Mouse (Mus musculus) fibroblast of lung, adult 2 months (primary cell): ENCODE data around the gene Uaca.
"Not testable (repeated sequence)": the region's sequence is repeated elsewhere in the genome, so short reads cannot be mapped to it uniquely, and the experiment has no call there.

Experiments
- DNase-seq: peaks from one replicate; pipeline ENCODE4 v3.0.0-alpha.2; 2011; ENCODE audit warnings: low read depth

Gene Uaca

DNA sequence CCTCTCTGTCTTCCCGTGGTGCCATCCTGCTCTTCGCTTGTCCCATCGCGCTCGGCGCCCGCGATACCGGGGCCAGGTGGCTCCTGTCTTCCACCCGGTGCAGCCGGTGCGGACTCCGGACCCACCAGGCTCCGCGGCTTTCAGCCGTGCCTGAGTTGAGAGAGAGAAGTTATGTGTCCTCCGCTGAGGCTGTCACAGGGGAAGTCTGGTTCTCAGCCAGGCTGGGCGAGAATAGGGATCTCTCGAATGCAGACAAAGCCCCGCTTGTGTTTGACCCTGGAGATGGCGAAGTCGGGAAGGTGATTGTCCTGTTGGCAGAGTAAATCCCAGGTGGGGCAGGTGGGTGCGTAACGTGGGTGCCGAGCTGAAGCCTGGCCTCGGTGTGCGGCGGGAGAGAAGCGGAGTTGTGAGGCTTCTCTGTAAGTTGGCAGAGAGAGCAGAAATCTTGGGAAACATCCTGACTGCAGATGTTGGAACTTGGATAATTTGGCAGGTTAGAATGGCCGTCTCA, 554 bp downstream of the Uaca start:
- no peak for DNase-seq

DNA sequence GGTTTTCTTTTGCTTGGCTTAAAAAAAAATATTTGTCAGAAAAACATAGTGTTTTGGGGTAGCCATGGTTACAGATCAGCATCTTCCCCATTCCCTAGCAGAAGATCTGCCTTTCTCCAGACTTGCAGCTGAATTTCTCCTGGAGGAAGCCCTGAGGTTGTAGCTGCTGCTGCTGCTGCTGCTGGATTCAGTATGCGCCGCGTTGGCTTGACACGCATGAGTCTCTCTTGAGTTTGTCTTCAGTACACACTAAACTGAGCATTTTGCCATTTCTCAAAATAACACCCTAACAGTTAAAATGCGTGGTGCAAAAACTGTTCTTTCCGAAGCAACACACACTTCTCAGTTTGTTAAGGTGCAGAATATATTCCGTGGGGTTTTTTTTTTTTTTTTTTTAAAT, 1.7 kb downstream of the Uaca start:
- DNase-seq: no peak

- DNase-seq: no peak
These were observed 2.8 kb downstream of the Uaca start for GRCm38 (mm10) chr9:60797126-60797525.

- DNase-seq: no peak
These were observed 4.7 kb downstream of the Uaca start for GRCm38 (mm10) chr9:60799061-60799460.

DNA sequence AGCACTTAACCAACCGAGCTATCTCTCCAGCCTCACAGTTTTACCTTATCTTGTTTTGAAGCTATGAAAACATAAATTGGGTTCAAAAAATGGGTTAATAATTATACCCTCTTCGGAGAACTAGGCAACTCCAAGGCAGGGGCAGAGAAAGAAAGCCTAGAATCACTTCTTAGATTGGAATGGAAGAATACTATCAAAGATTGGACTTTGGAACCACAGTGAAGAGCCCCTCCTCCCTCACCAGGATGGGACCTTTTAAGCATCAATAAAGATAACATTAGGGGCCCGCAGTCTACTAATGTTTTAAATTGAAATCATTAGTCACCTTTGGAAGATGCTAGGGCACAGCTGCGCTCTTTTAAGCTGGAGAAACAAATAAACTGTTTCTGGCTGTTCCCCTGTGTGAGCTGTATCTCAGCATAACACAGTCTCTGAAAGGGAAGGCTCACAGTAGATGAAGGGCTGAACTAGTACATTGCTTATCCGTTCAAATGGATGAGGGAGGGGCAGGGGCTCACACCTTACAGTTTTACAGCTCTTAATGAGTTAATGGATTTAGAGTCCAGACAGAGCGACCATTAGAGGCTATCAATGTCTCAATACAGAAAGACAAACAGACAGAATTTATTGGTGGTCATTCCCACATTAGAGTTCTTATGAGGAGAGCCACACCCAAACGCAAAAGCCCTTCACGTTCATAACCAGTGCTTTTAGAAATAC, 6.5 kb downstream of the Uaca start:
- DNase-seq: no peak

DNA sequence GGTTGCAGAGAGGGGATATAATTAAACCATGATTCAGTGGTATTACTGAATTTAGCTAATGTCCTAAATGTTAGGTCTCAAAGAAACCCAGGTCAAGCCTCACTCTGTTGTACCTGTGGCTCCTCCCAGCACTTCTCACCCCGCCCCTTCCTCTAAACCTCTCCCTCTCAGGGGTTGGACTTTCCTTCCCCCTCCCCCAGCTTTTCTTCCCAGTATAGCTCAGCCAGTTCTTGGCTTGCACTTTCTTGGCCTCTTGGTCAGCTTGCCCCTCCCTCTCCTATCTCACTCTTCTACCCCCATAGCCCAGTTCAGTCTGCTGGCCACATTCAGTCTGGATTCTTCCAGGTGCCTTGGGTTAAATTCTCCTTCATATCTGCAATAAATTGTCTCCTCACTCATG, 7.4 kb downstream of the Uaca start:
- DNase-seq: no peak

DNA sequence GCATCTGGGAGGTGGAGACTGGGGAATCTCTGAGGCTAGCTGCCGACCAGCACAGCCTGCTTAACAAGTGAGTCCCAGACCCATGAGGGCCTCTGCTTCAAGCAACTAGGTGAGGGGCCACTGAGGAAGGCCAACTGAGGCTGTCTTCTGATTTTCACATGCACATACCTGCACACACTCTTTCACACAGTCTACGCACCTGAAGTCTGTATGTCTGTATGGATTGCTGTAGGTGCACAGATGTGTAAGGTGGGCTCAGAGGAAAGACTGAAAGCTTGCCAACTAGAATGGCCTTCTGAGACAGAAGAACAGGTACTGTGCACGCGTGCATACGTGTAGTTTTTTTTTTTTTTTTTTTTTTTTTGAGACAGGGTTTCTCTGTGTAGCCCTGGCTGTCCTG, 8.0 kb downstream of the Uaca start:
- DNase-seq: no peak

- no peak for DNase-seq
These were observed 11.7 kb downstream of the Uaca start for GRCm38 (mm10) chr9:60806021-60806420.

GRCm38 (mm10) chr9:60807996-60808395, 13.7 kb downstream of the Uaca start:
- DNase-seq: no peak

DNA sequence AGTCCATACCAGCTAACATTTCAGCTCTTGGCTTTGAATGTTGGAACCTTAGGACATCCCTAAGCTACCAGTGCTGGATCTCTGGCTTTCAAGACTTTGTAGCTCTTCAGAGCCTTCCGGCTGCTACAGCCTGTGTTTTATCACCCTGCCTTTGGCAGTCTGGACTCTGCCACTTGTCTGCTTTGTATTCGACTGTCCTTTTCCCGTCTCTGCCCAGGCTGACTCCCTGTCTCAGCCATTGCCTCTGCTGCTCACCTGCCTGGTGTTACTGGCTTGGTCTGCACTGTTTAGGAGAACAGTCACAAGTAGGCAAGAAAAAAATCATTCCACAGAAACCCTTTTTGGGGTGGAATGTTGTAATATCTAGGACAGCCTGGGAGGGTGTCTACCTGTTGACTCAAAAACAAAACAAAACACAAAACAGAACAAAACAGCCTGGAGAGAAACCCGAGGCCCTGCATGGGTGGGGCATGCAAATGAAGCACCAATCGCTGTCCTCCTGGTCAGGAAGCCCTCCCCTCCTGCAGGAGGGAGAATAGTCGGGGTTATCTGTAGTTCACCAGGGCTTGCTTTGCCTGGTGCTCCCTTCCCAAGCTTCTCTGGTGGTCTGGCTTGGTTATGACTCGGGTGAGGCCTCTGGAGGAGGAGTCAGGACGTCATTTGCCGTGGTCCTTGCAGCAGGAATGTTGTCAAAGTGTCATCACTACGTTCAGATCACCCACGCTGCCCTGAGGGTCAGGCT, 19.0 kb downstream of the Uaca start:
- no peak for DNase-seq

- no peak for DNase-seq
These were observed 21.2 kb downstream of the Uaca start for GRCm38 (mm10) chr9:60815502-60815901.

- no peak for DNase-seq
These were observed 23.2 kb downstream of the Uaca start for GRCm38 (mm10) chr9:60817585-60817984.

DNA sequence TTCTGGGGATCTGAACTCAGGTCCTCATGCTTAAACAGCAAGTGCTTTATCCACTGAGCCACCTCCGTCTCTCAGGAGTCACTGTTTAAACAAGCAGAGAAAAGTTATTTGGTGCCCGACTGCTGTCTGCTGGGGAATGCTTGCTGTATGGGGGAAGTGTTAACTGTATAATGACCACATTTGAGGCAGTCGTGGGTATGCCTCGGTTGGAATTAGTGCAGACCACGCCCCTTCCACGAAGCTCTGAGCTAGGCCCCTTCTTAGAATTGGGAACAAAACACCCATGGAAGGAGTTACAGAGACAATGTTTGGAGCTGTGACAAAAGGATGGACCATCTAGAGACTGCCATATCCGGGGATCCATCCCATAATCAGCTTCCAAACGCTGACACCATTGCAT, 24.2 kb downstream of the Uaca start:
- DNase-seq: not testable (repeated sequence)

DNA sequence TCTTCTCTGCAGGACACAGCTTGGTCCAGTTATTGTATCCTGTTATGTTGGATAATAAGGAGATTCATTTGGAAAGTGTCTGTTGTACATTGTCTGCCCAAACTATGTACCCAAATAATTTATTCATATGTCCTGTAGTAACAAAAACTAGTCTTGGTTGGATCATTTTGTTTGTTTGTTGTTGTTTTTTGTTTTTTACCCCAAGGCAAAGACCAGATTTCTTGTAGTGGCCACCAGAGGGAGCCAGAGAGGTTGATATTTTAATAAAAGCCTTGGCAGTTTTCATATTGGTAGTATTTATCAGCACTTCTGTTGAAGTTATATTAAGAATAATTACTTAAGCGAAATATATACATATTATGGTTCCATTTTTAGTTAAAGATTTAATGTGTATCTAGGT, 25.0 kb downstream of the Uaca start:
- DNase-seq: no peak

GRCm38 (mm10) chr9:60821501-60821900, 27.2 kb downstream of the Uaca start:
- DNase-seq: no peak

DNA sequence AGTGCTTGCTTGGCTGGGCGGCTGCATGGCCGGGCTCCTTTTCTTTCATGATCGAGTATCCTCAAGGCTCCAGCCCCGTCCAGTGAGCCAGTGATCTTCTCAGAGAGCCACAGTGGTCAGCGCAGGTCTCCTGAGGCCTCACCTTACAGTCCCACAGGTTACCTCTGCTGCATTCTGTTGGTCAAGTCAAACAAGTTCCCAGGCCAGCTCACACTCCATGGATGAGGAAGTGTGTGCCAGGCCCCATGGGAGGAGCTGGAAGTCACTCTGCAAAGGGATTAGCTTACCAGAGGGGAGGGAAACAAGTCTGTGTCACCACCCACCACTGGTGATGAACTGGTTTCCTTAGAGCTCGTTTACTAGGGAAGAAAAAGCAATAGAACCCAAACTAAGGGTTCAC, 28.3 kb downstream of the Uaca start:
- DNase-seq: no peak

GRCm38 (mm10) chr9:60825506-60825905, 31.2 kb downstream of the Uaca start:
- DNase-seq: no peak

DNA sequence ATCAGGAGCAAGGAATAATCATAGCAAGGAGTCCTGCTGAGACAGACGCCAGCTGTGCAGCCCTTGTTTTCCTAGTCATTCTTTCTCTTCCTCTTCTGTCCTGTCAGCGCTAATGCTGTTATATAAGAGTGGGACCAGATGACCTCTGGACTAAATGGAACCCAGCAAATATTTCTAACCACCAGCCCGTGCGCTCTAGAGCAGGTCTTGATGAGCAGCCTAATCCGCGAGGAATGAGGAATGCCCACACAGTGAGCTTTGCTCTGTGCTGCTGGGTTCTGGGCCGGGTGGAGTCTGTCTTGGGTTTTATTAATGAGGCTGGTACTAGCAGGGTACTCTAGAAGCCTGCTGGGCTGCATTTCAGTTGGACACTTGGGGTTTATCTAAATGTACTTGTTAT, 32.4 kb downstream of the Uaca start:
- DNase-seq: no peak

GRCm38 (mm10) chr9:60828196-60828595, 33.9 kb downstream of the Uaca start:
- DNase-seq: no peak

DNA sequence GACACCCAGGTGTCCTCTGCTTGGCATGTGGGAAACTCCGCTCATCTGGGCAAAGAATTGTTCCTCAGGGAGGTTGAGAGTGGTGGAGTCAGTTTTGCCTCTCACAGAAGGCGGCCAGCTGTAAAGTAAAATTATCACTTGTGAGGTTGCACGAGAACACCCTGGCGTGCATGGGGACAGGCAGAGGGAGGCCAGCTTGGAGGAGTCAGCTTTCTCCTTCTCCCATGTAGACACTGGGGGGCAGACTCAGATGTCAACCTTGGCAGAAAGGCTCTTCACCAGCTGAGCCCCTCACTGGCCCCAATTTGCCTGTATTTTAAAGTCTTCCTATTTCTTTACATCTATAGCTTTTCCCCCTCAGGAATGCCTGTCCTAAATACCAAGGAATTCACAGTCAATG, 35.3 kb downstream of the Uaca start:
- no peak for DNase-seq

DNA sequence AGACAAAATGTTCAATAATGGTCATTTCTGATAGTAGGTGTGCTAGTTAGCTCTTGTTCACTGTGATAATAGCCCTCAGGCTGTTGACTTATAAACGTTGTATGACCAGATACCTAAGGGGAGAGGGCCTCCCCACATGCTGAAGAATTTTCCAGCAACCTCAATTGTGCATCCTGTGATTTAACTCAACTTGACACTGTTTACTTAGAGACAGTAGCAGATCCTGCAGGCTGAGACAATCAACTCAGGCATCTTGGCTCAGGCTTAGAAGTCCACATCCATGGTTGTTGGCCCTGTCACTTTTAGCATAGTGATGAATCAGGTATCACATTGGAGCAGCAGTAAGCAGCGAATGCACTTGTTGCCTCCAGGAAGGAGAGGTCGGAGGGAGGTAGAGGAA, 35.7 kb downstream of the Uaca start:
- no peak for DNase-seq

DNA sequence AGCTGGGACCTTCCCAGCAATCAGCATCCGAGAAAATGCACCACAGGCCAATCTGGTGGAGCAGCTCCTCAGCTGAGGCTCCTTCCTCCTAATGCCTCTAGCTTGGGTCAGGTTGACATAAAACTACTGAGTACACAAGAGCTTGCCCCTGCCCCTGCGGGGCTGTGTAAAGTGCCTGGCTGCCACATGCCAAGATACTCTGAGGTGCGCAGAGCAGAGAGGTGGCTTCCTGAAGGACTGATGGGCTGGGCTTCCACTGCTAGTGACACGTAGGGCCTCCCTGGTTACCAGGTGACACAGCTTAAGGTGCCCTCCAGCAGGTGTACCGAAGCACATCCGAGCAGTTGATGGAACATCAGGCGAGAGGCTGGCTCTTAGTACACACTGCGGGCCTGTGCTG, 37.9 kb downstream of the Uaca start:
- DNase-seq: no peak

DNA sequence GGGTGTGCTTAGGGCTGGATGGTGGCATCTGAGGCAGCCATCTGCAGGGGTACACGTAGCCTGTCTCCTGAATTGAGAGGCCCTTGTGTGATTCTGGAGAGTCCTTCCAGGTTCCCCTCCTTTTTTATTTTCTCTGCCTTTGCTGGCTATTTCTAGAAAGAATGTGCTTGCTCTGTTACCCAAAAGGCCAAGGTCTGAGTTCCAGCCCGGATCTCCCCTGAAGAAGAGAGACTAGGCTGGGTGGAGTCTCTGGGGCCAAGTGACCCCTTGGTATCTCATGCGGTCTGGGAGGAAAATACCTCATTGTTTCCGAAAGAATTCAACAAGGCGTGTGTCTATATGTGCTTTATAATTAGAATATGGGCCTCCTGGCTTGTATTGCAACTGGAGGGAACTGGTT, 41.8 kb downstream of the Uaca start:
- no peak for DNase-seq

- DNase-seq: no peak
These were observed 42.7 kb downstream of the Uaca start for GRCm38 (mm10) chr9:60837078-60837448.
